Mouse (Mus musculus) testis, adult 2 months (tissue): ENCODE data around the gene Ube2g2.

ENCODE experiments used
- CTCF ChIP-seq: fragments of 200-500 bp; IDR thresholded peaks from 2 replicates; pipeline ENCODE4 v1.5.1; 2012; ENCODE audit warnings: low read depth, mild to moderate bottlenecking, inconsistent platforms, low read length, moderate library complexity; ENCODE audit not compliant: control insufficient read depth, insufficient read depth, insufficient replicate concordance
- POLR2A ChIP-seq: fragments of 200-500 bp; IDR thresholded peaks from 2 replicates; pipeline ENCODE4 v1.6.1; 2012; ENCODE audit warnings: low read depth, mild to moderate bottlenecking, inconsistent platforms, low read length, moderate library complexity; ENCODE audit not compliant: control insufficient read depth

DNA sequence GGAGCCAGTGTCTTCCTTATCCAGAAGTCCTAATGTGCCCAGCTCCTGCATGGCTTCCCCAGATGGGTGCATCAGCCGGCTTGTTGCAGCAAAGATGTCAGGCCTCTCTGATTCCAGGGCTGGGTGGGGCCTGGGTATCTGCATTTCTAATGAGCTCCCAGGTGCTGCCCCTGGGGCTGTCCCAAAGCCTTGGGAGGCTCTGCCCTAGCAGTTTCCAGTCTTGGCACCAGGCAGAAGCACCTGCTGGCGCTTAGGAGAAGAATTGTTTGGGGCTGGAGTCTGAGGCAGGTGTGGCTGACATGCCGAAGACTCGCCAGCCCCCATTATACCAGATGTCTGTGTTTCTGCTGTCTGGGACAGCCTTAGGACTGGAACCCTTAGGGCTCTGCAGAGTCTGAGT lies 48.6 kb downstream of the Ube2g2 start:
- no peak for TF ChIP-seq POLR2A
- no peak for TF ChIP-seq CTCF
